ENCODE assay signal across 8 mouse cellular contexts in the genomic region with DNA sequence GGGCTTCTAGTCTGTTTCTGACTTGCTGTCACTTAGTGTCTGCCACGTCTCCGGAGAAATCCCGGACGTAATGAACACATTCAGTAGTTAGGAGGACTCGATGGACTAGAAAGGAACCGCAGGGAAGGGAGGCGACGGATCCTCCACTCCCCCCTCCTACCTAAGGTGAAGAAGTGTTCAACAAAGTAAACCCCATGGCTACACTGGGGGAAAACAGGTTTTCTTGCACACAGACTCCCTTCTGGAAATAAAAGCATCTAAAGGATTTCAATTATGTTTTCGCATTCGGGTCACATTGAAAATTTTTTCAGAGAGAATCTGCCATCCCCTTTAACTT. TPM values are rescaled to one million over a fixed set of nuclear protein-coding genes. Genes with fewer than 3 reads are reported as not detected.
DNase-seq lines count a peak whose midpoint lies in the region; ATAC-seq and TF ChIP-seq lines count a peak whose summit lies in the region.

No protein-coding gene starts in this region.

- H3K4me2 ChIP-seq in heart, postnatal 0 days (ENCODE audit: low read depth, low read length), result peak overlapping the region; percentile 76
- peak overlapping the region; percentile 96 for H3K4me2 ChIP-seq in hindbrain, postnatal 0 days (ENCODE audit: low read depth, low read length)
- H3K4me2 ChIP-seq in midbrain, embryonic 16.5 days (ENCODE audit: low read length), result peak overlapping the region; percentile 70

- 8% methylated on average over 10 of the region's 10 CpGs for WGBS in heart, postnatal 0 days
- 9% methylated on average over 10 of the region's 10 CpGs for WGBS in hindbrain, postnatal 0 days
- 7% methylated on average over 10 of the region's 10 CpGs for WGBS in midbrain, embryonic 16.5 days

- no peak for TF ChIP-seq CTCF in heart, postnatal 0 days (IDR thresholded peaks at IDR 0.05; ENCODE audit: low read depth)
- no peak for TF ChIP-seq CTCF in hindbrain, postnatal 0 days (IDR thresholded peaks at IDR 0.05; ENCODE audit: low read depth)

- no peaks in the 10 kb centered on the region for H3K9me3 ChIP-seq in heart, postnatal 0 days (replicated peaks; ENCODE audit: control insufficient read depth, low read length)
- no peaks in the 10 kb centered on the region for H3K9me3 ChIP-seq in hindbrain, postnatal 0 days (ENCODE audit: low read length)
- H3K9me3 ChIP-seq in midbrain, embryonic 16.5 days (replicated peaks; ENCODE audit: control insufficient read depth, low read length, poor library complexity, severe bottlenecking), result no peaks in the 10 kb centered on the region

- peaks cover 7% of the 10 kb centered on the region; the same call in 1 of the 2 replicates for H3K4me1 ChIP-seq in heart, postnatal 0 days (ENCODE audit: control insufficient read depth, insufficient read depth)
- peaks cover 3% of the 10 kb centered on the region; the same call in 1 of the 2 replicates for H3K4me1 ChIP-seq in brown adipose tissue, adult 24 weeks (ENCODE audit: control insufficient read depth, insufficient read depth, insufficient read length, low read length)
- peaks cover 7% of the 10 kb centered on the region; the same call in 1 of the 2 replicates for H3K4me1 ChIP-seq in hindbrain, postnatal 0 days (ENCODE audit: insufficient read depth, low read length)
- peaks cover 5% of the 10 kb centered on the region; the same call in 1 of the 2 replicates for H3K4me1 ChIP-seq in midbrain, embryonic 16.5 days (ENCODE audit: control insufficient read depth, insufficient read depth, low read length)

- no peaks in the 10 kb centered on the region for H3K27me3 ChIP-seq in heart, postnatal 0 days (ENCODE audit: control insufficient read depth, insufficient read depth, low read length)
- no peaks in the 10 kb centered on the region for H3K27me3 ChIP-seq in hindbrain, postnatal 0 days (ENCODE audit: insufficient read depth, low read length)
- H3K27me3 ChIP-seq in midbrain, embryonic 16.5 days (ENCODE audit: control insufficient read depth, insufficient read depth, low read depth, low read length), result no peaks in the 10 kb centered on the region

- no peak for ATAC-seq in heart, postnatal 0 days (ENCODE audit: insufficient read depth, low read depth)
- ATAC-seq in hindbrain, postnatal 0 days, result peak; percentile 58; the same call in 1 of the 2 replicates
- ATAC-seq in midbrain, embryonic 16.5 days, result peak; percentile 76

- no peak for DNase-seq in heart, postnatal 0 days (ENCODE audit: low spot score)
- DNase-seq in heart, postnatal 4 days, result no peak
- no peak for DNase-seq in hindbrain, postnatal 0 days (ENCODE audit: low spot score)
- no peak for DNase-seq in right cerebral cortex, adult 2 months (ENCODE audit: low spot score in 2 of 2)
- DNase-seq in kidney, postnatal 25 days, result no peak
- DNase-seq in c-Kit-positive CD71-positive TER-119-positive erythroid progenitor cells, embryonic 14.5 days (ENCODE audit: low spot score), result no peak

- H3K36me3 ChIP-seq in heart, postnatal 0 days (replicated peaks; ENCODE audit: control insufficient read depth, insufficient read depth, low read length), result peaks cover 17% of the 10 kb centered on the region
- H3K36me3 ChIP-seq in hindbrain, postnatal 0 days (ENCODE audit: insufficient read depth, low read length), result 0 out of 2 replicates have a peak, but pooled peaks cover under 1% of the 10 kb centered on the region
- 0 out of 2 replicates have a peak, but pooled peaks cover under 1% of the 10 kb centered on the region for H3K36me3 ChIP-seq in midbrain, embryonic 16.5 days (ENCODE audit: control insufficient read depth, insufficient read depth, low read length)

- TF ChIP-seq EP300 in heart, postnatal 0 days (IDR thresholded peaks at IDR 0.05; ENCODE audit: low read depth), result no peak

- H3K9ac ChIP-seq in heart, postnatal 0 days (replicated peaks; ENCODE audit: low read depth, low read length), result peak overlapping the region; percentile 41; the same call in 1 of the 2 replicates
- H3K9ac ChIP-seq in hindbrain, postnatal 0 days (replicated peaks; ENCODE audit: low read length), result peak overlapping the region; percentile 77
- peak overlapping the region; percentile 81 for H3K9ac ChIP-seq in midbrain, embryonic 16.5 days (ENCODE audit: low read depth, low read length)

- H3K27ac ChIP-seq in heart, postnatal 0 days (ENCODE audit: low read depth), result peak overlapping the region; percentile 49
- peak overlapping the region; percentile 89 for H3K27ac ChIP-seq in brown adipose tissue, adult 24 weeks (replicated peaks; ENCODE audit: low read depth, low read length)
- H3K27ac ChIP-seq in hindbrain, postnatal 0 days, result peak overlapping the region; percentile 85; the same call in 1 of the 2 replicates
- H3K27ac ChIP-seq in midbrain, embryonic 16.5 days (ENCODE audit: low read length), result peak overlapping the region; percentile 88

- peak overlapping the region; percentile 60 for H3K4me3 ChIP-seq in heart, postnatal 0 days (ENCODE audit: low read depth, low read length)
- H3K4me3 ChIP-seq in brown adipose tissue, adult 24 weeks (ENCODE audit: insufficient read depth, low read depth, low read length), result peak overlapping the region; percentile 83
- H3K4me3 ChIP-seq in hindbrain, postnatal 0 days (ENCODE audit: low read length), result peak overlapping the region; percentile 66
- peak overlapping the region; percentile 61 for H3K4me3 ChIP-seq in midbrain, embryonic 16.5 days (ENCODE audit: low read depth, low read length)

RNA-seq across cellular contexts. Expression of gene Tmed3, which starts 0.3 kb away (rescaled TPM):
- total RNA-seq in heart, postnatal 0 days (2014; rRNA removed; ENCODE audit: low replicate concordance), result 72.4 and 126 TPM in 2 replicates
- polyA plus RNA-seq in heart, postnatal 0 days (2015; fragmentation: Nextera tagmentation; extraction: Ambion mirVana), result 56.0 and 66.7 TPM in 2 replicates
- 10 to 100 TPM; 35.4 to 36.2 TPM for total RNA-seq in heart, postnatal 4 days (2021)
- polyA plus RNA-seq in brown adipose tissue, adult 24 weeks (2012; ENCODE audit: insufficient read depth, insufficient read length, missing spikeins), result 34.1 and 35.1 TPM in 2 replicates
- 68.2 and 70.4 TPM in 2 replicates for total RNA-seq in hindbrain, postnatal 0 days (2014; rRNA removed)
- 60.0 and 63.1 TPM in 2 replicates for polyA plus RNA-seq in hindbrain, postnatal 0 days (2015; fragmentation: Nextera tagmentation; extraction: Ambion mirVana)
- polyA plus RNA-seq in midbrain, embryonic 16.5 days (2015; fragmentation: Nextera tagmentation; extraction: Ambion mirVana), result 56.0 and 58.9 TPM in 2 replicates

RNA-seq across cellular contexts. Expression of gene Ankrd34c, which starts 33.1 kb away (rescaled TPM):
- not detected in 2 replicates for total RNA-seq in heart, postnatal 0 days (2014; rRNA removed; ENCODE audit: low replicate concordance)
- polyA plus RNA-seq in heart, postnatal 0 days (2015; fragmentation: Nextera tagmentation; extraction: Ambion mirVana), result not detected in 2 replicates
- total RNA-seq in heart, postnatal 4 days (2021), result not detected
- not detected in 2 replicates for polyA plus RNA-seq in brown adipose tissue, adult 24 weeks (2012; ENCODE audit: insufficient read depth, insufficient read length, missing spikeins)
- total RNA-seq in hindbrain, postnatal 0 days (2014; rRNA removed), result 1.8 and 2.8 TPM in 2 replicates
- 1.3 and 1.4 TPM in 2 replicates for polyA plus RNA-seq in hindbrain, postnatal 0 days (2015; fragmentation: Nextera tagmentation; extraction: Ambion mirVana)
- polyA plus RNA-seq in midbrain, embryonic 16.5 days (2015; fragmentation: Nextera tagmentation; extraction: Ambion mirVana), result 0.15 and 0.34 TPM in 2 replicates
